Mouse (Mus musculus) small intestine, adult 2 months (tissue): ENCODE data around the gene Igfbp2. TPM values are rescaled to one million over a fixed set of nuclear protein-coding genes. Genes with fewer than 3 reads are reported as not detected.

Source experiments
- H3K27ac ChIP-seq: fragments of 200-500 bp; 2 replicates; pipeline ENCODE4 v1.5.1; 2012; ENCODE audit warnings: low read depth, low read length, control low read depth, inconsistent platforms; ENCODE audit not compliant: insufficient read depth
- H3K27me3 ChIP-seq: fragments of 200-500 bp; 2 replicates; pipeline ENCODE4 v1.6.1; 2012; ENCODE audit warnings: mild to moderate bottlenecking, moderate library complexity, low read length, inconsistent platforms; ENCODE audit not compliant: control insufficient read depth, insufficient read depth
- H3K36me3 ChIP-seq: fragments of 200-500 bp; 2 replicates; pipeline ENCODE4 v1.6.1; 2012; ENCODE audit warnings: mild to moderate bottlenecking, low read length, control low read depth, inconsistent platforms; ENCODE audit not compliant: control insufficient read depth, insufficient read depth
- H3K4me1 ChIP-seq: fragments of 200-500 bp; 2 replicates; pipeline ENCODE4 v1.6.1; 2012; ENCODE audit warnings: low read length, inconsistent platforms, mixed read lengths; ENCODE audit not compliant: control insufficient read depth, insufficient read depth, insufficient read length
- H3K4me3 ChIP-seq: fragments of 200-500 bp; 2 replicates; pipeline ENCODE4 v1.5.1; 2012; ENCODE audit warnings: low read depth, mild to moderate bottlenecking, control low read depth, inconsistent platforms, low read length, moderate library complexity
- CTCF ChIP-seq: fragments of 200-500 bp; IDR thresholded peaks from 2 replicates; pipeline ENCODE4 v1.5.1; 2012; ENCODE audit warnings: low read depth, mild to moderate bottlenecking, control low read depth, inconsistent platforms, low read length, moderate library complexity, mixed read lengths; ENCODE audit not compliant: insufficient replicate concordance, insufficient read length; ENCODE audit errors: extremely low read depth
- POLR2A ChIP-seq: fragments of 200-500 bp; IDR thresholded peaks from 2 replicates; pipeline ENCODE4 v1.6.1; 2012; ENCODE audit warnings: low read depth, mild to moderate bottlenecking, control low read depth, inconsistent platforms, low read length, moderate library complexity
- WGBS: fragments of 180-500 bp; shearing (Covaris S2); methylation state at CpG from one replicate; pipeline ENCODE4 v1.1.7; 2018; 5-methylcytosine and 5-hydroxymethylcytosine counted together
- polyA plus RNA-seq: library from polyadenylated mRNA; depleted of rRNA; stranded (reverse); fragments of >200 nt; gene quantifications from 2 replicates; pipeline ENCODE4 v1.2.3, GENCODE M21; 2012

Igfbp2 gene
- polyA plus RNA-seq, 1 experiment: 7.7 TPM

- H3K27me3 ChIP-seq: no peaks in the 10 kb centered on the region
- H3K4me1 ChIP-seq: no peaks in the 10 kb centered on the region
- no peak overlapping the region for H3K4me3 ChIP-seq
- 37% methylated on average over 5 of the region's 5 CpGs for WGBS
- TF ChIP-seq POLR2A: no peak
- TF ChIP-seq CTCF: no peak
- no peaks in the 10 kb centered on the region for H3K36me3 ChIP-seq
- no peak overlapping the region for H3K27ac ChIP-seq
These were observed 9.1 kb upstream of the Igfbp2 start for GRCm38 (mm10) chr1:72815184-72815583.

DNA sequence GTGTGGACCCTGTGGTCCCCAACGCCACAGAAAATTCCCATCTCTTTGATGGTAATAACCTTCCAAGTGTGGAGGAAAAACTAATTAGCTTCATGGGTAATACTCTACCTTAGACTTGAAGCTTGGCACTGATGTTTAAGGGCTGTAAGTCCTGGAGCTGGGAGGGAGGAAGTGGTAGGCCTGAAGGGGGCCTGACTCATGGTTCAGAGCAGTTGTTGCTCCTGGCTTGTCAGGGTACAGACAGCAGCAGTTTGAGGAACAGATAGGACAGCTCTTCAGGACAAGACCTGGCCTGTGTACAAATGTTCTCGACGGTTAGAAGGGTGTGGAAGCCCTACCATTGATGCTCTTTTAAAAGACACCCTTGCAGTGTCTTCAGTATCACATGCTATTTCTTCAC lies 8.7 kb upstream of the Igfbp2 start:
- Histone ChIP-seq H3K4me3 (no peak overlapping the region), H3K27me3 (no peaks in the 10 kb centered on the region), H3K27ac (no peak overlapping the region), H3K4me1 (no peaks in the 10 kb centered on the region), H3K36me3 (no peaks in the 10 kb centered on the region)
- TF ChIP-seq POLR2A (no peak), CTCF (no peak)
- WGBS: 90% methylated on average over 3 of the region's 3 CpGs

GRCm38 (mm10) chr1:72819995-72820394 lies 4.3 kb upstream of the Igfbp2 start:
- TF ChIP-seq CTCF: no peak
- no peak for TF ChIP-seq POLR2A
- Histone ChIP-seq H3K27me3 (peaks cover 24% of the 10 kb centered on the region), H3K36me3 (no peaks in the 10 kb centered on the region), H3K4me3 (no peak overlapping the region), H3K4me1 (no peaks in the 10 kb centered on the region), H3K27ac (no peak overlapping the region)
- WGBS: 80% methylated on average over 6 of the region's 6 CpGs

DNA sequence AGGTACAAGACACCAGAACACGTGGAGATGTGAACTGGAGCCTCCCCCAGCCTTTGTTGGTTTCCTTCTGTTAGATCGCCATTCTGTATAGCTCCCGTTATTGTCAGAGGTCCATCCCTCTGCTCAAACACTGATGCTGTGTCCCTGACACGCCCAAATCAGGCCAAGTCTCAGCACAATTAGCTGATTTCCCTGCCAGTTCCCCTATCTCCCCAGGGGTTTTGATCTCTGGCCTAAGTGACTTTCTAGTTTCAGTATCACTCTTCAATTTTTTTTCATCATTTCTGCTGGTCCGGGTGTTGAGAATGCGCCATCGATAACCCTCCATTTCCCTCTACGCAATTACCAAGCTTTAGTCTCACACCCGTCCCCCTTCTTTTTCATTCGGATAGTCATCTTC lies 1.4 kb upstream of the Igfbp2 start:
- Histone ChIP-seq H3K4me3 (no peak overlapping the region), H3K27me3 (peaks cover 33% of the 10 kb centered on the region), H3K4me1 (0 out of 2 replicates have a peak, but pooled peaks cover 2% of the 10 kb centered on the region), H3K27ac (no peak overlapping the region), H3K36me3 (no peaks in the 10 kb centered on the region)
- 60% methylated on average over 10 of the region's 10 CpGs for WGBS
- TF ChIP-seq CTCF (no peak), POLR2A (no peak)

- Histone ChIP-seq H3K4me3 (peak overlapping the region; percentile 33; the same call in 1 of the 2 replicates), H3K27ac (no peak overlapping the region), H3K4me1 (0 out of 2 replicates have a peak, but pooled peaks cover 2% of the 10 kb centered on the region), H3K36me3 (no peaks in the 10 kb centered on the region), H3K27me3 (peaks cover 33% of the 10 kb centered on the region)
- no peak for TF ChIP-seq CTCF
- no peak for TF ChIP-seq POLR2A
- WGBS: 1% methylated on average over 37 of the region's 37 CpGs
These were observed 401 bp downstream of the Igfbp2 start for GRCm38 (mm10) chr1:72824707-72825101.

DNA sequence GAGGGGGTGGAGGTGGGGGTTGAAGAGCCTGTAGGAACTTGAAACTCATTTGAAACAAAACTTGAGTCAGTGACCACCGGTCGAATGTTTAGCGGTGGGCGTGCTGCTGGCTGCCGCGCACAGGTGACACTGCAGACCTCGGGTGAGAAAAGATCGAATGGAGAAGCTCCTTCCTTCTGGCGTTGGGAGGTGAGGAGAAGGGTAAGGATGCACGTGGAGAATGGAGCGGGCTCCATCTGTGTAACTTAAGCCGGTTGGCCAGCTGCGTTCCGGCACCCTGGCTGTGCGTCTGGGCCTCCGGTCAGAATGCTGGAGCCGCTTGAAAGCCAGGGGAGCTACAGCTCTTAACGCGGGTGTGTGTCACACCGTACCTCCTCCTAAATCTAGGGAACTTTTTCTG lies 983 bp downstream of the Igfbp2 start:
- Histone ChIP-seq H3K4me1 (0 out of 2 replicates have a peak, but pooled peaks cover 2% of the 10 kb centered on the region), H3K4me3 (no peak overlapping the region), H3K27me3 (peaks cover 33% of the 10 kb centered on the region), H3K36me3 (no peaks in the 10 kb centered on the region), H3K27ac (no peak overlapping the region)
- 3% methylated on average over 20 of the region's 20 CpGs for WGBS
- TF ChIP-seq CTCF (no peak), POLR2A (no peak)

DNA sequence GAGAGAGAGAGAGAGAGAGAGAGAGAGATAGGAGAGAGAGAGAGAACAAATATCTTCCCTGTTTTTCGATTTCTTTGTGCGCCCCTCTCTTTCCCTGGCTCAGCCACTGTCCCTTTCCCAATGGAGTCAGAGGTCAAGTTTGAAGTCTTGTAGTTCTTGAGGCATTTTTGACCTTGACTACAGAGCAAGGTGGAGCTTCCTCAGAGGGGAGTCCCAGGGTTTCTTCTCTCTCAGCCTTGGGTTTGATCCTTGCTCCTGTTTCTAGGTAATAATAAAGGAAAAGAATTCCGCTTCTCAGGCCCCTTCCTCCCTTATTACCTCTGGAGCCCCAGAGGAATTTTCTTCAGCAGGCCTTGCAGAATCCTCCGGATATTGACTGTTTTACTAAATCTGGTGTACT lies 1.6 kb downstream of the Igfbp2 start:
- no peak overlapping the region for H3K27ac ChIP-seq
- H3K4me3 ChIP-seq: no peak overlapping the region
- 61% methylated on average over 4 of the region's 4 CpGs for whole genome bisulfite sequencing
- no peaks in the 10 kb centered on the region for H3K36me3 ChIP-seq
- peaks cover 33% of the 10 kb centered on the region for H3K27me3 ChIP-seq
- 0 out of 2 replicates have a peak, but pooled peaks cover 2% of the 10 kb centered on the region for H3K4me1 ChIP-seq
- TF ChIP-seq POLR2A (no peak), CTCF (no peak)
